Mouse (Mus musculus) urinary bladder, postnatal 36 days (tissue): ENCODE measurements around the gene Gje1.

Source experiments
- DNase-seq, 2 experiments: peaks; one replicate each; pipeline ENCODE4 v3.0.0; 2022; ENCODE audit warnings: low spot score in 2 of 2, mixed read lengths in 1 of 2

Gene Gje1

DNA sequence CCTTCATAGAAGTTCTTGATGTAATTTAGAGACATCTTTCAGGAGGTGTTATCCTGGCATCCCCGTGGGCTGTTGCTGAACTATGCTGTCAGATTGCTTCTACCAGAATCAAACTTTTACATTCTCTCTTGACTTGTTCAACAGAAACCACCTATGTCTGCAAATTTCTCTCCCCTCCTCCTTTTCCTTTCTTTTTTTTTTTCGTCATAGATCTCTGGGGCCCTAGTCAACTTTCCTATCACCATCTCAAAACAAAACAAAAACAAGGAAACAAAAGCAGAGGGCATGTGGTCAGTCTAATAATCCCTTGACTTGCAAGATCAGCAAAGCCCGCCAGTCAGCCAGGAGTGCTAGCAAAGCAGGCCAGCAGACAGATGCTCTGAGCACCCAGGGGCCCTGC lies at the start of gene Gje1:
Gje1 (minus strand) TSS at position 101 of the 400 bp plus-strand sequence.
- no peak for DNase-seq

- no peak for DNase-seq
These were observed 42.6 kb upstream of the Gje1 start for GRCm38 (mm10) chr10:14760618-14761017.

GRCm38 (mm10) chr10:14759665-14760558 lies 41.9 kb upstream of the Gje1 start:
- no peak for DNase-seq

GRCm38 (mm10) chr10:14734285-14734684 lies 16.3 kb upstream of the Gje1 start:
- no peak for DNase-seq

DNA sequence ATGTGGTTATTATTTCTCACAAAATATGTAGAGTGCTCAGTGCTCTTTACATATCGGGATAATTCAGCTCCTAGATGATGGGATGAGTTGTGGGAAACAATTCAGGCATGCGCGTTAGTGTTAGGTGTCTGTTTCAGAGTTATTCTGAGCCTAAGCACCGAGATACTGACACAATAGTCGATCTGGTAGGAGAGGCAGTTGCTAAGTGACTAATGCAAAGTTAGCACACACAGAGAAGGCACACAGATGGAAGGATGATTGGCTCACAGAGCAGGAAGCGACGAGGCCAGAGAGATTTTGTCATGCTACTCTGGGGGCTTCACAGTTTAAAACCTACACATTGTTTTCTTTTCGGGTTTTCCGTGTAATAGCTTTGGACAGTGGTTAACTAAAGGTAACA lies 7.7 kb upstream of the Gje1 start:
- DNase-seq: no peak

DNA sequence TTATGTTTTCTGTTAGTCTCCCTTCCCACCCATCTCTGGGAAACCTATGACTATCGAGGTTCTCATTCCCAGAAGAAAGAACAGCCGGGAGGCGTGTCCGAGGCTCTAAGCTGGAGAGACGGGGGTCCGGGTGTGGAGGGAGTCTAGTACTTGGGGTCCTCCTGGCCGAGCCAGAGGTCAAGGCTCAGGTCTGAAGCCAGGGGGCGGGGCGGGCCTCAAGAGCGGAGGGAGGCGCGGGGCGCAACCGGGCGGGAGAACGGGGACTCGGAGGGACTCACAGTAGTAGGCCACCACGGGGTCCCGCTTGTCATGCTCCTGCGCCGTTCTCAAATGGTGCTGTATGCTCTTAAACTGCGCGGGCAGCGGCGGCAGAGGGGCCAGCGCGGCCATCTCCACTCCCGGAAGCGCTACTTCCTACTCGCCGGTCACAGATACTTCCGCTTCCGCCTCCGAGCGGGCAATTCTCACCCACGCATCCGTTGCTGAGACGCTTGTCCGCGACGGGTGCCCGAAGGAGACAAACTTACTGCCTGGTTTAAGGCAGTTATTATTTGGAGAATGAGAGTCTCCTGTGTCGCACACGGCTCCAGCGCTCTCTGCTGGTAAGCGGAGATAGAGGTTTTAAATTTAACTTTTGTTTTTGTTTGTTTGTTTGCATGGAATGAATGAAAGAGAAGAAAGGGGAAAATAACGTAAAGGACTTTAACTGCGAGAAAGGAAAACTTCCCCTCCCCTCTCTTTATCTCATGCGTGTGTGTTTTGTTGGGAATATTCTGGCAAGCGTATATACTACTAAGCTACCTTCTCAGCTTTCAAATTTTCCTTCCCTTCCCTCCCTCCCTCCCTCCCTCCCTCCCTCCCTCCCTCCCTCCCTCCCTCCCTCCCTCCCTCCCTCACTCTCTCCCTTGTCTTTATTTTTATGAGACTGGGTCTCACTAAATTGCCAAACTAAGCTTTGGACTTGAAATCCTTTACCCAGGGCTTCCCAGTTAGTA lies 12.6 kb downstream of the Gje1 start, which contains the start of the genes Vta1 and Nmbr:
Vta1 (minus strand) TSS at position 489 of the 995 bp plus-strand sequence.
Nmbr (plus strand) TSS at position 520 of the 995 bp plus-strand sequence.
- DNase-seq: peak; percentile 97 to 98

GRCm38 (mm10) chr10:14703830-14704420 lies 14.1 kb downstream of the Gje1 start:
- DNase-seq: no peak

DNA sequence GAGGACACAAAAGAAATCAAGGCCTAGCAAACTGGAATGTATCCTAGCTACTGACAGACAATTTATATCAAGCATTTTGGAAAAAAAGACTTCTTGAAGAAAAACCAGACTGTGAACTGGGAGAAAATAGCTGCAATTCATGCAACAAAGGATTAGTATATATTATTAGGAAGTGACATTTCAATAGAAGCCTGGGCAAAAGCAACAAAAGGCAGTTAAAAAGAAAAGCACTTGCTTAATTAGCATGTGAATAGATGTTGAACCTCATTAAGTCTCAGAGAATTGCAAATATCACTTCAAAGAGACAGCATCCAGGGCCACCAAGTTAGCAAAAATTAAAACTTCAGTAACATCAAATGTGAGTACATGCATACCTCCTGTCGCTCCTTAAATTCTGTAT lies 14.8 kb downstream of the Gje1 start:
- DNase-seq: no peak

- no peak for DNase-seq
These were observed 27.7 kb downstream of the Gje1 start for GRCm38 (mm10) chr10:14690349-14690748.

GRCm38 (mm10) chr10:14688785-14689442 lies 29.1 kb downstream of the Gje1 start:
- DNase-seq: no peak

DNA sequence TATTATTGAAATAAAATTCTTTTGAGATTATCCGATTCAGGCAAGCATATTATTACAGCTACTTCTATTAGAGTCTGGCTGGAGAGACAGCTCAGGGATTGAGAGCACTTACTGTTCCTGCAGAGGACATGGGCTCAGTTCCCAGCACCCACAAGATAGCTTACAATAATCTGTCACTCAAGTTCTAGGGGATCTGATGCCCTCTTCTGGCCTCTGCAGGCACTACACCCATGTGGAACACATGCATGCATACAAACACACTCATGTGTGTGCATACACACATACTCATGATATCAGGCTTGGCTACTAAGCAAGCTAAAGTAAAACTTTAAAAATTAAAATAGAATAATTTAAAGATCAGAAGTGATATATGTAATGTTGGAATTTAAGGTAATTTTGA lies 32.4 kb downstream of the Gje1 start:
- no peak for DNase-seq

GRCm38 (mm10) chr10:14666147-14666546 lies 51.9 kb downstream of the Gje1 start:
- no peak for DNase-seq
